Mouse (Mus musculus) 3134 (cell line): ENCODE results near the gene Sec24d.
"Not testable (repeated sequence)": the region's sequence is repeated elsewhere in the genome, so short reads cannot be mapped to it uniquely, and the experiment has no call there.

ENCODE experiments used
- DNase-seq: peaks from one replicate; pipeline ENCODE4 v3.0.0-alpha.2; 2011; ENCODE audit warnings: low spot score; ENCODE audit not compliant: insufficient read length; ENCODE audit errors: extremely low read depth

The Sec24d gene

GRCm38 (mm10) chr3:123386157-123386780 lies 119.0 kb downstream of the Sec24d start:
- DNase-seq: not testable (repeated sequence)

- no peak for DNase-seq
Measured at GRCm38 (mm10) chr3:123391180-123391579, 123.9 kb downstream of the Sec24d start.

- DNase-seq: no peak
Measured at GRCm38 (mm10) chr3:123395611-123396010, 128.4 kb downstream of the Sec24d start.

- DNase-seq: no peak
Measured at GRCm38 (mm10) chr3:123397562-123398481, 130.6 kb downstream of the Sec24d start.

GRCm38 (mm10) chr3:123404945-123405344 lies 137.7 kb downstream of the Sec24d start:
- no peak for DNase-seq

- no peak for DNase-seq
Measured at GRCm38 (mm10) chr3:123411821-123412578, 144.7 kb downstream of the Sec24d start.

GRCm38 (mm10) chr3:123413173-123413572 lies 145.9 kb downstream of the Sec24d start:
- no peak for DNase-seq
